Mouse (Mus musculus) cerebellum, adult 2 months (tissue): Measurements from ENCODE around the gene Cwc25. TPM values are rescaled to one million over a fixed set of nuclear protein-coding genes. Genes with fewer than 3 reads are reported as not detected.

Experiments used
- DNase-seq, 2 experiments: peaks; one replicate each; pipeline ENCODE4 v3.0.0; 2021
- H3K27ac ChIP-seq: fragments of 200-500 bp; 2 replicates; pipeline ENCODE4 v1.5.1; 2012; ENCODE audit warnings: low read length, control low read depth, inconsistent platforms; ENCODE audit not compliant: insufficient read depth
- H3K27me3 ChIP-seq: fragments of 200-500 bp; 2 replicates; pipeline ENCODE4 v1.6.1; 2012; ENCODE audit warnings: inconsistent platforms, mild to moderate bottlenecking, low read length, moderate library complexity; ENCODE audit not compliant: control insufficient read depth, insufficient read depth
- H3K4me1 ChIP-seq: fragments of 200-500 bp; 2 replicates; pipeline ENCODE4 v1.6.1; 2011; ENCODE audit warnings: low read length; ENCODE audit not compliant: control insufficient read depth, insufficient read depth
- H3K4me3 ChIP-seq: fragments of 200-500 bp; replicated peaks from 2 replicates; pipeline ENCODE3; 2011; ENCODE audit warnings: mild to moderate bottlenecking, low read depth, low read length, control low read depth; ENCODE audit not compliant: insufficient read depth
- CTCF ChIP-seq: fragments of 200-500 bp; IDR thresholded peaks from 2 replicates; pipeline ENCODE4 v1.5.1; 2011; ENCODE audit warnings: low read depth, mild to moderate bottlenecking, control low read depth, low read length, moderate library complexity, borderline replicate concordance; ENCODE audit not compliant: insufficient read depth
- POLR2A ChIP-seq: fragments of 200-500 bp; IDR thresholded peaks from 2 replicates; pipeline ENCODE4 v1.6.1; 2011; ENCODE audit warnings: low read length, control low read depth, borderline replicate concordance; ENCODE audit not compliant: insufficient read depth
- WGBS: fragments of 180-500 bp; shearing (Covaris S2); methylation state at CpG from one replicate; pipeline ENCODE4 v1.1.7; 2018; 5-methylcytosine and 5-hydroxymethylcytosine counted together
- polyA plus RNA-seq: library from polyadenylated mRNA; depleted of rRNA; stranded (reverse); fragments of >200 nt; gene quantifications from 2 replicates; pipeline ENCODE4 v1.2.3, GENCODE M21; 2012

Cwc25 gene
- polyA plus RNA-seq, 1 experiment, result 17.7 TPM

GRCm38 (mm10) chr11:97804841-97805661, 38.7 kb upstream of the Cwc25 start:
- H3K27me3 ChIP-seq, result no peaks in the 10 kb centered on the region
- no peak overlapping the region for H3K4me3 ChIP-seq
- peaks cover 60% of the 10 kb centered on the region for H3K4me1 ChIP-seq
- no peak for TF ChIP-seq CTCF
- TF ChIP-seq POLR2A, result no peak
- DNase-seq, result peak in 1 of 2 experiments; percentile 32
- 8% methylated on average over 9 of the region's 9 CpGs for WGBS
- no peak overlapping the region for H3K27ac ChIP-seq

- TF ChIP-seq CTCF, result no peak
- no peak for TF ChIP-seq POLR2A
- Histone ChIP-seq H3K4me1 (peaks cover 48% of the 10 kb centered on the region), H3K27ac (no peak overlapping the region), H3K27me3 (no peaks in the 10 kb centered on the region), H3K4me3 (no peak overlapping the region)
- DNase-seq, result peak in 1 of 2 experiments; percentile 11
- 84% methylated on average over 5 of the region's 5 CpGs for WGBS
Measured at GRCm38 (mm10) chr11:97803847-97804246, 37.5 kb upstream of the Cwc25 start.

- Histone ChIP-seq H3K4me1 (peaks cover 37% of the 10 kb centered on the region), H3K27me3 (no peaks in the 10 kb centered on the region), H3K4me3 (no peak overlapping the region), H3K27ac (no peak overlapping the region)
- WGBS, result 30% methylated on average over 6 of the region's 6 CpGs
- TF ChIP-seq POLR2A (no peak), CTCF (no peak)
- no peak for DNase-seq
Measured at GRCm38 (mm10) chr11:97802495-97802894, 36.1 kb upstream of the Cwc25 start.

- Histone ChIP-seq H3K27me3 (no peaks in the 10 kb centered on the region), H3K27ac (0 out of 2 replicates have a peak overlapping the region, but pooled peaks have one; percentile 29), H3K4me1 (peaks cover 35% of the 10 kb centered on the region), H3K4me3 (peak overlapping the region; percentile 20)
- TF ChIP-seq CTCF (no peak), POLR2A (no peak)
- no peak for DNase-seq
- WGBS, result 41% methylated on average over 1 of the region's 1 CpGs
Measured at GRCm38 (mm10) chr11:97802194-97802470, 35.8 kb upstream of the Cwc25 start.

GRCm38 (mm10) chr11:97801409-97802193, 35.2 kb upstream of the Cwc25 start:
- Histone ChIP-seq H3K27ac (peak overlapping the region; percentile 68; the same call in 1 of the 2 replicates), H3K4me3 (peak overlapping the region; percentile 97), H3K4me1 (peaks cover 32% of the 10 kb centered on the region), H3K27me3 (no peaks in the 10 kb centered on the region)
- DNase-seq, result peak; percentile 62 to 63
- peak; percentile 34; the same call in 1 of the 2 replicates for TF ChIP-seq CTCF
- TF ChIP-seq POLR2A, result no peak
- 20% methylated on average over 8 of the region's 8 CpGs for WGBS

GRCm38 (mm10) chr11:97800691-97801408, 34.5 kb upstream of the Cwc25 start:
- Histone ChIP-seq H3K4me3 (peak overlapping the region; percentile 97), H3K27ac (peak overlapping the region; percentile 68), H3K27me3 (no peaks in the 10 kb centered on the region), H3K4me1 (peaks cover 24% of the 10 kb centered on the region)
- 6% methylated on average over 17 of the region's 17 CpGs for WGBS
- TF ChIP-seq CTCF (no peak), POLR2A (no peak)
- no peak for DNase-seq

GRCm38 (mm10) chr11:97799994-97800690, 33.8 kb upstream of the Cwc25 start:
- Histone ChIP-seq H3K27me3 (no peaks in the 10 kb centered on the region), H3K27ac (peak overlapping the region; percentile 83), H3K4me1 (peaks cover 20% of the 10 kb centered on the region; the same call in 1 of the 2 replicates), H3K4me3 (peak overlapping the region; percentile 97)
- TF ChIP-seq POLR2A (no peak), CTCF (no peak)
- DNase-seq, result peak in 1 of 2 experiments; percentile 68
- 1% methylated on average over 32 of the region's 43 CpGs for WGBS
